ENCODE assay signal across 7 mouse cellular contexts in the genomic region with DNA sequence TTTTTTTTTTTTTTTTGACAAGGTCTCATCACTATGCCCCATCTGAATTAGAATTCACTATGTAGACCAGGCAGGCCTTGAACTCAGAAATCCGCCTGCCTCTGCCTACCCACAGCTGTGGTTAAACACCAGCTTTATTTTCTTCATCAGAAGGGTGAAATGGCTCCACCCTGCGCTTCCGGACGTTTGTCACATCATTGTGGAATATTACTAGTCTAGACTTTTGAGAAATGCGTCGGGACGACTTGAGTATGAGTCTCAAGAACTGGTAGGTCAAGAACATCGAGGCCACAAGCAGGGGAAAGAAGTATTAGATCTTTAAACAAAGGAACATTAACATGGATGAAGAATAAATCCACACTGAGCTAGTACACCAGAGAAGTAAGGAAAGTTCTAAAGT. TPM values are rescaled to one million over a fixed set of nuclear protein-coding genes. Genes with fewer than 3 reads are reported as not detected.
DNase-seq lines count a peak whose midpoint lies in the region; ATAC-seq lines count a peak whose summit lies in the region.

No protein-coding gene starts in this region.

- no peak for ATAC-seq in lung, embryonic 15.5 days (ENCODE audit: borderline replicate concordance, extremely low read depth, low FRiP score, low TSS enrichment)
- no peak for ATAC-seq in limb, embryonic 12.5 days (ENCODE audit: insufficient number of reproducible peaks, insufficient read depth, low FRiP score, low TSS enrichment, low read depth)
- ATAC-seq in stomach, embryonic 14.5 days (ENCODE audit: insufficient number of reproducible peaks, insufficient read depth, low FRiP score, low read depth) = no peak

- peaks cover 42% of the 10 kb centered on the region for H3K4me1 ChIP-seq in lung, embryonic 15.5 days
- peaks cover 75% of the 10 kb centered on the region for H3K4me1 ChIP-seq in forebrain, embryonic 10.5 days
- H3K4me1 ChIP-seq in limb, embryonic 12.5 days (replicated peaks) = peaks cover 47% of the 10 kb centered on the region
- peaks cover 25% of the 10 kb centered on the region for H3K4me1 ChIP-seq in stomach, embryonic 14.5 days (ENCODE audit: control insufficient read depth, insufficient read depth, low read length)

- H3K27me3 ChIP-seq in lung, embryonic 15.5 days = no peaks in the 10 kb centered on the region
- H3K27me3 ChIP-seq in forebrain, embryonic 10.5 days (ENCODE audit: poor library complexity, severe bottlenecking) = peaks cover 23% of the 10 kb centered on the region
- no peaks in the 10 kb centered on the region for H3K27me3 ChIP-seq in limb, embryonic 12.5 days
- no peaks in the 10 kb centered on the region for H3K27me3 ChIP-seq in stomach, embryonic 14.5 days (ENCODE audit: control insufficient read depth, insufficient read depth, low read length)

- H3K9me3 ChIP-seq in lung, embryonic 15.5 days = no peaks in the 10 kb centered on the region
- no peaks in the 10 kb centered on the region for H3K9me3 ChIP-seq in forebrain, embryonic 10.5 days
- H3K9me3 ChIP-seq in limb, embryonic 12.5 days = no peaks in the 10 kb centered on the region
- H3K9me3 ChIP-seq in stomach, embryonic 14.5 days (ENCODE audit: control insufficient read depth, low read depth, low read length) = no peaks in the 10 kb centered on the region

- peaks cover 7% of the 10 kb centered on the region for H3K36me3 ChIP-seq in lung, embryonic 15.5 days
- peaks cover 25% of the 10 kb centered on the region for H3K36me3 ChIP-seq in forebrain, embryonic 10.5 days (replicated peaks)
- peaks cover 17% of the 10 kb centered on the region for H3K36me3 ChIP-seq in limb, embryonic 12.5 days
- H3K36me3 ChIP-seq in stomach, embryonic 14.5 days (ENCODE audit: control insufficient read depth, insufficient read depth, low read length) = peaks cover 9% of the 10 kb centered on the region

- H3K27ac ChIP-seq in lung, embryonic 15.5 days = peak overlapping the region; percentile 97
- peak overlapping the region; percentile 100 for H3K27ac ChIP-seq in forebrain, embryonic 10.5 days
- peak overlapping the region; percentile 99 for H3K27ac ChIP-seq in limb, embryonic 12.5 days
- H3K27ac ChIP-seq in stomach, embryonic 14.5 days (ENCODE audit: low read length) = peak overlapping the region; percentile 98

- H3K9ac ChIP-seq in lung, embryonic 15.5 days = peak overlapping the region; percentile 69
- peak overlapping the region; percentile 82 for H3K9ac ChIP-seq in limb, embryonic 12.5 days (replicated peaks)
- H3K9ac ChIP-seq in stomach, embryonic 14.5 days (replicated peaks; ENCODE audit: low read depth, low read length) = peak overlapping the region; percentile 85

- WGBS in lung, embryonic 15.5 days = 73% methylated on average over 8 of the region's 8 CpGs
- WGBS in forebrain, embryonic 10.5 days = 85% methylated on average over 8 of the region's 8 CpGs
- 80% methylated on average over 8 of the region's 8 CpGs for WGBS in limb, embryonic 12.5 days
- 78% methylated on average over 8 of the region's 8 CpGs for WGBS in stomach, embryonic 14.5 days

- DNase-seq in lung, postnatal 4 days = no peak
- no peak for DNase-seq in forebrain, embryonic 10.5 days (ENCODE audit: extremely low spot score, low spot score)
- no peak for DNase-seq in spleen, postnatal 36 days (ENCODE audit: low spot score in 2 of 2)
- no peak for DNase-seq in spleen, postnatal 10 days (ENCODE audit: low spot score in 2 of 2)

- peak overlapping the region; percentile 70 for H3K4me3 ChIP-seq in lung, embryonic 15.5 days
- H3K4me3 ChIP-seq in forebrain, embryonic 10.5 days = peak overlapping the region; percentile 93
- peak overlapping the region; percentile 72 for H3K4me3 ChIP-seq in limb, embryonic 12.5 days (replicated peaks)
- peak overlapping the region; percentile 95 for H3K4me3 ChIP-seq in stomach, embryonic 14.5 days (ENCODE audit: low read depth, low read length)

- H3K4me2 ChIP-seq in lung, embryonic 15.5 days = peak overlapping the region; percentile 60
- peak overlapping the region; percentile 55 for H3K4me2 ChIP-seq in limb, embryonic 12.5 days
- H3K4me2 ChIP-seq in stomach, embryonic 14.5 days (replicated peaks; ENCODE audit: low read depth, low read length) = peak overlapping the region; percentile 43

RNA-seq across cellular contexts. Expression of gene Eno1, which starts 0.5 kb away (rescaled TPM):
- 1,793 and 1,844 TPM in 2 replicates for polyA plus RNA-seq in lung, embryonic 15.5 days (2015; fragmentation: Nextera tagmentation; extraction: Ambion mirVana)
- polyA plus RNA-seq in forebrain, embryonic 10.5 days (2016; fragmentation: Nextera tagmentation; extraction: Ambion mirVana) = 3,430 and 3,707 TPM in 2 replicates
- 1,793 and 1,872 TPM in 2 replicates for polyA plus RNA-seq in limb, embryonic 12.5 days (2016; fragmentation: Nextera tagmentation; extraction: Ambion mirVana)
- polyA plus RNA-seq in stomach, embryonic 14.5 days (2014; fragmentation: Nextera tagmentation; extraction: Ambion mirVana) = 1,497 and 1,560 TPM in 2 replicates

RNA-seq across cellular contexts. Expression of gene Car6, which starts 34.9 kb away (rescaled TPM):
- not detected in 2 replicates for polyA plus RNA-seq in lung, embryonic 15.5 days (2015; fragmentation: Nextera tagmentation; extraction: Ambion mirVana)
- 0.22 TPM in 1 of 2 replicates, not detected in the other for polyA plus RNA-seq in forebrain, embryonic 10.5 days (2016; fragmentation: Nextera tagmentation; extraction: Ambion mirVana)
- polyA plus RNA-seq in limb, embryonic 12.5 days (2016; fragmentation: Nextera tagmentation; extraction: Ambion mirVana) = 0.22 and 0.33 TPM in 2 replicates
- polyA plus RNA-seq in stomach, embryonic 14.5 days (2014; fragmentation: Nextera tagmentation; extraction: Ambion mirVana) = not detected in 2 replicates

RNA-seq across cellular contexts. Expression of gene Rere, which starts 45.4 kb away (rescaled TPM):
- 25.8 and 31.9 TPM in 2 replicates for polyA plus RNA-seq in lung, embryonic 15.5 days (2015; fragmentation: Nextera tagmentation; extraction: Ambion mirVana)
- 26.8 and 31.1 TPM in 2 replicates for polyA plus RNA-seq in forebrain, embryonic 10.5 days (2016; fragmentation: Nextera tagmentation; extraction: Ambion mirVana)
- 31.4 and 35.4 TPM in 2 replicates for polyA plus RNA-seq in limb, embryonic 12.5 days (2016; fragmentation: Nextera tagmentation; extraction: Ambion mirVana)
- 41.1 and 45.2 TPM in 2 replicates for polyA plus RNA-seq in stomach, embryonic 14.5 days (2014; fragmentation: Nextera tagmentation; extraction: Ambion mirVana)
